In genomic region chr1:164457531-164458244, GRCm38 (mm10) we compare ENCODE assay signal across 8 mouse cellular contexts. TPM values are rescaled to one million over a fixed set of nuclear protein-coding genes. Genes with fewer than 3 reads are reported as not detected.
A peak's percentile ranks its signal among the peaks of the same experiment; 100 is the strongest.
DNase-seq lines count a peak whose midpoint lies in the region; ATAC-seq and TF ChIP-seq lines count a peak whose summit lies in the region.

No protein-coding gene starts in this region.

- H3K27me3 ChIP-seq in CH12.LX (replicated peaks) = peaks cover 29% of the 10 kb centered on the region
- peaks cover 5% of the 10 kb centered on the region for H3K27me3 ChIP-seq in heart, embryonic 11.5 days (ENCODE audit: control insufficient read depth, insufficient read depth, low read length)
- H3K27me3 ChIP-seq in megakaryocyte, embryonic 14.5 days (replicated peaks) = peaks cover 81% of the 10 kb centered on the region

- H3K79me2 ChIP-seq in CH12.LX (replicated peaks; ENCODE audit: control insufficient read depth, extremely low read depth, insufficient read depth, poor library complexity, severe bottlenecking) = no peaks in the 10 kb centered on the region

- dilution Hi-C loops in CH12.LX (cut with MboI; ENCODE audit: extremely low pct_ligation_motif_present, extremely low pct_unique_long_range_greater_than_20kb, low sequenced_read_pairs) = no loop called here

- H3K36me3 ChIP-seq in CH12.LX (replicated peaks in 1 of 2; ENCODE audit: control insufficient read depth in 1 of 2, insufficient read depth in 1 of 2, low read length in 1 of 2) = no peaks in the 10 kb centered on the region
- H3K36me3 ChIP-seq in heart, embryonic 11.5 days (ENCODE audit: control insufficient read depth, insufficient read depth, low read length) = peaks cover 3% of the 10 kb centered on the region; the same call in 1 of the 2 replicates
- H3K36me3 ChIP-seq in megakaryocyte, embryonic 14.5 days (replicated peaks; ENCODE audit: low read length) = no peaks in the 10 kb centered on the region

- under 1% methylated on average over 58 of the region's 76 CpGs for WGBS in heart, embryonic 11.5 days (ENCODE audit: insufficient replicate concordance)

- no peak overlapping the region for H3K9ac ChIP-seq in CH12.LX (ENCODE audit: insufficient read depth, low read depth)
- peak overlapping the region; percentile 99 for H3K9ac ChIP-seq in heart, embryonic 11.5 days (ENCODE audit: low read depth, low read length)

- ATAC-seq in heart, embryonic 11.5 days (replicated peaks; ENCODE audit: insufficient number of reproducible peaks, low FRiP score, low TSS enrichment) = peak; percentile 70
- ATAC-seq in erythroid progenitor cell, adult 5-6 weeks (replicated peaks; ENCODE audit: low FRiP score, poor library complexity, severe bottlenecking) = no peak

- no peak for TF ChIP-seq CTCF in CH12.LX (conservative IDR thresholded peaks at IDR 0.05 in 1 of 2, IDR thresholded peaks at IDR 0.05 in 1 of 2; ENCODE audit: low read depth in 2 of 2, low read length in 2 of 2)
- TF ChIP-seq CTCF in cortical plate, adult 2 months (IDR thresholded peaks at IDR 0.05; ENCODE audit: extremely low read depth, insufficient read depth, low read length) = no peak

- peak overlapping the region; percentile 93 for H3K4me2 ChIP-seq in CH12.LX (ENCODE audit: insufficient read depth, low read depth, poor library complexity, severe bottlenecking)
- H3K4me2 ChIP-seq in heart, embryonic 11.5 days = peak overlapping the region; percentile 80

- H3K9me3 ChIP-seq in CH12.LX (replicated peaks; ENCODE audit: low read length) = no peaks in the 10 kb centered on the region
- H3K9me3 ChIP-seq in heart, embryonic 11.5 days (replicated peaks; ENCODE audit: control insufficient read depth, low read length) = no peaks in the 10 kb centered on the region
- H3K9me3 ChIP-seq in megakaryocyte, embryonic 14.5 days = peaks cover 3% of the 10 kb centered on the region; the same call in 1 of the 2 replicates

- DNase-seq in 3T3-L1 (ENCODE audit: low read depth, low spot score) (peak; percentile 52), CH12.LX (ENCODE audit: extremely low read depth) (no peak)
- peak; percentile 73 to 83 for DNase-seq in kidney, postnatal 4 days
- DNase-seq in spleen, postnatal 4 days (ENCODE audit: low spot score in 2 of 2) = peak; percentile 38 to 75

- no peak for TF ChIP-seq EP300 in CH12.LX (IDR thresholded peaks at IDR 0.05; ENCODE audit: low read length)

- no peak overlapping the region for H3K27ac ChIP-seq in CH12.LX (ENCODE audit: insufficient read depth, low read depth)
- peak overlapping the region; percentile 99 for H3K27ac ChIP-seq in cortical plate, adult 2 months (ENCODE audit: insufficient read depth, low read length)
- H3K27ac ChIP-seq in heart, embryonic 11.5 days (ENCODE audit: low read depth, low read length) = peak overlapping the region; percentile 91

- in situ Hi-C loops in CH12.LX (cut with MboI; ENCODE audit: low pct_ligation_motif_present, low pct_unique_long_range_greater_than_20kb, low sequenced_read_pairs) = no loop called here

- no peak for TF ChIP-seq RAD21 in CH12.LX (IDR thresholded peaks at IDR 0.05; ENCODE audit: low read depth, low read length)

- no peak for TF ChIP-seq POLR2A in CH12.LX (IDR thresholded peaks at IDR 0.05; ENCODE audit: low read depth, low read length)
- TF ChIP-seq POLR2A in cortical plate, adult 2 months (IDR thresholded peaks at IDR 0.05; ENCODE audit: extremely low read depth, insufficient read depth, low read length) = no peak

- H3K4me1 ChIP-seq in CH12.LX (ENCODE audit: control insufficient read depth in 1 of 2, insufficient read depth in 2 of 2) = peaks cover 11 to 22% of the 10 kb centered on the region in 2 experiments
- peaks cover 3% of the 10 kb centered on the region; the same call in 1 of the 2 replicates for H3K4me1 ChIP-seq in cortical plate, adult 2 months (ENCODE audit: control insufficient read depth, insufficient read depth, low read length)
- H3K4me1 ChIP-seq in heart, embryonic 11.5 days (ENCODE audit: control insufficient read depth, insufficient read depth, low read length) = peaks cover 30% of the 10 kb centered on the region
- peaks cover 25% of the 10 kb centered on the region for H3K4me1 ChIP-seq in megakaryocyte, embryonic 14.5 days

- peak overlapping the region in 2 of 3 experiments; percentile 41 to 62 for H3K4me3 ChIP-seq in CH12.LX (replicated peaks in 1 of 3; ENCODE audit: low read depth in 2 of 3, low read length in 2 of 3, poor library complexity in 1 of 3)
- peak overlapping the region; percentile 51 for H3K4me3 ChIP-seq in cortical plate, adult 2 months (ENCODE audit: insufficient read depth, low read length)
- peak overlapping the region; percentile 75 for H3K4me3 ChIP-seq in heart, embryonic 11.5 days (ENCODE audit: low read depth, low read length)
- H3K4me3 ChIP-seq in megakaryocyte, embryonic 14.5 days (replicated peaks) = peak overlapping the region; percentile 90

TF ChIP-seq in CH12.LX, 34 proteins besides CTCF, POLR2A, EP300 and RAD21:
- no peak for TF ChIP-seq PAX5 (IDR thresholded peaks at IDR 0.05; ENCODE audit: low read length)
- TF ChIP-seq TCF12 (IDR thresholded peaks at IDR 0.05; ENCODE audit: low read depth, low read length) = no peak
- no peak for TF ChIP-seq UBTF (IDR thresholded peaks at IDR 0.05; ENCODE audit: low read depth, low read length)
- TF ChIP-seq MXI1 (IDR thresholded peaks at IDR 0.05; ENCODE audit: low read depth, low read length) = no peak
- no peak for TF ChIP-seq ETS1 (conservative IDR thresholded peaks at IDR 0.05; ENCODE audit: low read depth, low read length)
- no peak for TF ChIP-seq ZC3H11A (IDR thresholded peaks at IDR 0.05; ENCODE audit: low read depth, low read length)
- TF ChIP-seq IRF4 (IDR thresholded peaks at IDR 0.05; ENCODE audit: low read depth, low read length) = no peak
- TF ChIP-seq RCOR1 (conservative IDR thresholded peaks at IDR 0.05; ENCODE audit: low read depth, low read length) = no peak
- no peak for TF ChIP-seq NELFE (IDR thresholded peaks at IDR 0.05; ENCODE audit: low read depth, low read length)
- no peak for TF ChIP-seq ZMIZ1 (IDR thresholded peaks at IDR 0.05; ENCODE audit: low read depth, low read length)
- no peak for TF ChIP-seq NRF1 (IDR thresholded peaks at IDR 0.05; ENCODE audit: low read depth, low read length)
- TF ChIP-seq BHLHE40 (IDR thresholded peaks at IDR 0.05; ENCODE audit: low read depth, low read length) = no peak
- no peak for TF ChIP-seq E2F4 (IDR thresholded peaks at IDR 0.05; ENCODE audit: insufficient replicate concordance, low read depth, low read length)
- TF ChIP-seq KAT2A (IDR thresholded peaks at IDR 0.05; ENCODE audit: insufficient replicate concordance, low read length) = no peak
- no peak for TF ChIP-seq JUND (conservative IDR thresholded peaks at IDR 0.05; ENCODE audit: low read depth, low read length)
- no peak for TF ChIP-seq GABPA (IDR thresholded peaks at IDR 0.05; ENCODE audit: insufficient replicate concordance, low read depth, low read length)
- no peak for TF ChIP-seq CHD2 (IDR thresholded peaks at IDR 0.05; ENCODE audit: low read length)
- TF ChIP-seq ZNF384 (IDR thresholded peaks at IDR 0.05; ENCODE audit: low read depth, low read length) = no peak
- TF ChIP-seq ELF1 (IDR thresholded peaks at IDR 0.05; ENCODE audit: low read depth, low read length) = no peak
- no peak for TF ChIP-seq MAX (IDR thresholded peaks at IDR 0.05; ENCODE audit: low read length)

RNA-seq across cellular contexts. Expression of gene Atp1b1, which starts 0.5 kb away (rescaled TPM):
- total RNA-seq in CH12.LX (2012; rRNA removed) = 0.17 TPM in 1 of 2 replicates, not detected in the other
- 0.32 and 0.46 TPM in 2 replicates for total RNA-seq in CH12.LX (2014; rRNA removed)
- polyA plus RNA-seq in CH12.LX (2012; ENCODE audit: insufficient read length, low read depth) = 0.19 and 0.23 TPM in 2 replicates
- polyA plus RNA-seq in cortical plate, adult 2 months (2012; rRNA removed) = 1,191 and 1,273 TPM in 2 replicates
- 235 and 350 TPM in 2 replicates for polyA plus RNA-seq in heart, embryonic 11.5 days (2014; fragmentation: Nextera tagmentation; extraction: Ambion mirVana)
- 1.8 TPM in 1 of 2 replicates, not detected in the other for polyA plus RNA-seq in megakaryocyte, embryonic 14.5 days (2012; ENCODE audit: insufficient read depth, low replicate concordance)
- 24.9 and 41.5 TPM in 2 replicates for total RNA-seq in erythroid progenitor cell, adult 5-6 weeks (2015; ENCODE audit: low replicate concordance)
- 12.6 and 30.4 TPM in 2 replicates for total RNA-seq in erythroid progenitor cell, adult 5-6 weeks (2017; ENCODE audit: low replicate concordance)

Comparison
In these comparisons a context has a peak if more than half of its experiments do, and no peak if none do; other contexts are left out.
1. RNA of gene Atp1b1, which starts 0.5 kb away (polyA plus RNA-seq): 1,191 to 1,273 TPM in cortical plate, adult 2 months and 235 to 350 TPM in heart, embryonic 11.5 days; 1.8 TPM in megakaryocyte, embryonic 14.5 days and 0.19 to 0.23 TPM in CH12.LX; every median in the first group is over 10 times any median in the second.
2. Peak in every context shown above with its lines, with median percentiles within 50 percentile points of each other: H3K4me3 ChIP-seq.